Mouse (Mus musculus) ES-Bruce4 (cell line): ENCODE results near the gene Hist1h3g. TPM values are rescaled to one million over a fixed set of nuclear protein-coding genes. Genes with fewer than 3 reads are reported as not detected.

Experiments
- H3K27ac ChIP-seq: 2 replicates; pipeline ENCODE4 v1.5.1; 2012; ENCODE audit warnings: low read length, inconsistent platforms; ENCODE audit not compliant: insufficient read depth
- H3K27me3 ChIP-seq: 2 replicates; pipeline ENCODE4 v1.6.1; 2012; ENCODE audit warnings: mild to moderate bottlenecking, low read length, inconsistent platforms; ENCODE audit not compliant: control insufficient read depth, poor library complexity, insufficient read depth, severe bottlenecking
- H3K36me3 ChIP-seq: 2 replicates; pipeline ENCODE4 v1.6.1; 2012; ENCODE audit warnings: inconsistent platforms, mild to moderate bottlenecking, low read length, moderate library complexity; ENCODE audit not compliant: control insufficient read depth, poor library complexity, insufficient read depth, severe bottlenecking
- H3K4me1 ChIP-seq: one replicate; pipeline ENCODE4 v1.8.1; 2011; ENCODE audit warnings: low read length; ENCODE audit not compliant: control insufficient read depth, insufficient read depth
- H3K4me3 ChIP-seq: 2 replicates; pipeline ENCODE4 v1.5.1; 2011; ENCODE audit warnings: low read depth, mild to moderate bottlenecking, low read length
- H3K9ac ChIP-seq: 2 replicates; pipeline ENCODE4 v1.6.1; 2012; ENCODE audit warnings: low read depth, mild to moderate bottlenecking, inconsistent platforms; ENCODE audit not compliant: poor library complexity, severe bottlenecking
- H3K9me3 ChIP-seq: replicated peaks from 2 replicates; pipeline ENCODE4 v1.6.1; 2012; ENCODE audit warnings: mild to moderate bottlenecking, low read length, inconsistent platforms; ENCODE audit not compliant: control insufficient read depth, poor library complexity, insufficient read depth, severe bottlenecking
- CTCF ChIP-seq: IDR thresholded peaks from one replicate; pipeline ENCODE4 v1.8.1; 2011; ENCODE audit warnings: low read depth, low read length
- EP300 ChIP-seq: IDR thresholded peaks from 2 replicates; pipeline ENCODE4 v1.6.1; 2011; ENCODE audit warnings: low read depth, low read length; ENCODE audit not compliant: insufficient read depth
- POLR2A ChIP-seq: IDR thresholded peaks from one replicate; pipeline ENCODE4 v1.8.1; 2011; ENCODE audit warnings: low read length; ENCODE audit not compliant: insufficient read depth
- polyA plus RNA-seq: library from polyadenylated mRNA; stranded (reverse); fragments of >200 nt; gene quantifications from 2 replicates; pipeline ENCODE4 v1.2.4, GENCODE M21; 2011; ENCODE audit warnings: low read depth; ENCODE audit not compliant: missing spikeins, insufficient read depth, insufficient read length

Gene Hist1h3g
- polyA plus RNA-seq, 1 experiment, result 8.9 TPM

GRCm38 (mm10) chr13:23495526-23495925 lies 39.7 kb upstream of the Hist1h3g start:
- no peak overlapping the region for H3K4me3 ChIP-seq
- no peak overlapping the region for H3K27ac ChIP-seq
- H3K4me1 ChIP-seq, result peaks cover 1% of the 10 kb centered on the region
- no peaks in the 10 kb centered on the region for H3K9me3 ChIP-seq
- H3K27me3 ChIP-seq, result no peaks in the 10 kb centered on the region
- no peaks in the 10 kb centered on the region for H3K36me3 ChIP-seq
- TF ChIP-seq CTCF, result no peak
- TF ChIP-seq EP300, result no peak
- TF ChIP-seq POLR2A, result no peak
- H3K9ac ChIP-seq, result no peak overlapping the region

- no peak overlapping the region for H3K27ac ChIP-seq
Observed at GRCm38 (mm10) chr13:23497656-23498321, 37.4 kb upstream of the Hist1h3g start.

GRCm38 (mm10) chr13:23498653-23499052 lies 36.6 kb upstream of the Hist1h3g start:
- TF ChIP-seq POLR2A, result no peak
- no peak for TF ChIP-seq CTCF
- no peak for TF ChIP-seq EP300
- Histone ChIP-seq H3K27ac (0 out of 2 replicates have a peak overlapping the region, but pooled peaks have one; percentile 4), H3K27me3 (no peaks in the 10 kb centered on the region), H3K9me3 (no peaks in the 10 kb centered on the region), H3K4me1 (peaks cover 1% of the 10 kb centered on the region), H3K9ac (peak overlapping the region; percentile 38), H3K36me3 (no peaks in the 10 kb centered on the region), H3K4me3 (peak overlapping the region; percentile 89)

More at GRCm38 (mm10) chr13:23497656-23498321, 37.4 kb upstream of the Hist1h3g start:
- H3K4me1 ChIP-seq, result peaks cover 1% of the 10 kb centered on the region
- no peaks in the 10 kb centered on the region for H3K9me3 ChIP-seq
- H3K27me3 ChIP-seq, result no peaks in the 10 kb centered on the region
- H3K4me3 ChIP-seq, result peak overlapping the region; percentile 92
- peak overlapping the region; percentile 82 for H3K9ac ChIP-seq
- TF ChIP-seq POLR2A (no peak), CTCF (no peak), EP300 (0 out of 2 replicates have a peak, but pooled peaks have one; percentile 27)
- no peaks in the 10 kb centered on the region for H3K36me3 ChIP-seq

GRCm38 (mm10) chr13:23499943-23500342 lies 35.3 kb upstream of the Hist1h3g start:
- no peaks in the 10 kb centered on the region for H3K9me3 ChIP-seq
- no peak overlapping the region for H3K4me3 ChIP-seq
- H3K9ac ChIP-seq, result peak overlapping the region; percentile 38
- H3K36me3 ChIP-seq, result no peaks in the 10 kb centered on the region
- H3K27ac ChIP-seq, result no peak overlapping the region
- peaks cover 3% of the 10 kb centered on the region for H3K4me1 ChIP-seq
- no peaks in the 10 kb centered on the region for H3K27me3 ChIP-seq
- TF ChIP-seq EP300 (no peak), CTCF (no peak), POLR2A (no peak)

- H3K9me3 ChIP-seq, result no peaks in the 10 kb centered on the region
- TF ChIP-seq EP300 (0 out of 2 replicates have a peak, but pooled peaks have one; percentile 33), POLR2A (no peak), CTCF (no peak)
- no peaks in the 10 kb centered on the region for H3K36me3 ChIP-seq
- no peak overlapping the region for H3K27ac ChIP-seq
- H3K9ac ChIP-seq, result peak overlapping the region; percentile 51
- no peak overlapping the region for H3K4me3 ChIP-seq
- H3K27me3 ChIP-seq, result no peaks in the 10 kb centered on the region
- H3K4me1 ChIP-seq, result peaks cover 3% of the 10 kb centered on the region
Observed at GRCm38 (mm10) chr13:23500424-23501200, 34.6 kb upstream of the Hist1h3g start.
